Mouse (Mus musculus): ENCODE results near the gene Ugdh. TPM values are rescaled to one million over a fixed set of nuclear protein-coding genes. Genes with fewer than 3 reads are reported as not detected.
"Not testable (repeated sequence)": the region's sequence is repeated elsewhere in the genome, so short reads cannot be mapped to it uniquely, and the experiment has no call there.

Gene Ugdh
- total RNA-seq (2014; rRNA removed) (17.4 and 24.9 TPM in 2 replicates), polyA plus RNA-seq (2015; fragmentation: Nextera tagmentation; extraction: Ambion mirVana) (28.7 and 29.6 TPM in 2 replicates)

GRCm38 (mm10) chr5:65435806-65436561 is at the start of gene Ugdh:
Gene Ugdh, minus strand, starts transcription at chr5:65435949.
- Histone ChIP-seq H3K36me3 (ENCODE audit: insufficient read depth, low read length) (no peaks in the 10 kb centered on the region), H3K27me3 (ENCODE audit: insufficient read depth, low read length) (no peaks in the 10 kb centered on the region), H3K9ac (replicated peaks; ENCODE audit: low read length, poor library complexity, severe bottlenecking) (peak within 1 kb of the TSS; percentile 78), H3K27ac (ENCODE audit: low read depth, low read length) (peak within 1 kb of the TSS; percentile 82), H3K4me3 (ENCODE audit: low read depth, low read length) (peak within 1 kb of the TSS; percentile 75), H3K4me1 (ENCODE audit: insufficient read depth, low read length) (0 out of 2 replicates have a peak, but pooled peaks cover 2% of the 10 kb centered on the region), H3K9me3 (ENCODE audit: low read length) (no peaks in the 10 kb centered on the region), H3K4me2 (ENCODE audit: low read depth, low read length, poor library complexity, severe bottlenecking) (peak within 1 kb of the TSS; percentile 89)
- under 1% methylated on average over 44 of the region's 51 CpGs for WGBS
- peak; percentile 99 for DNase-seq (ENCODE audit: low spot score)
- TF ChIP-seq CTCF (IDR thresholded peaks at IDR 0.05) = no peak; the same call in 1 of the 2 replicates
- ATAC-seq (ENCODE audit: low FRiP score) = peak; percentile 97

- DNase-seq (ENCODE audit: low spot score) (no peak), ATAC-seq (ENCODE audit: low FRiP score) (no peak)
- Histone ChIP-seq H3K27me3 (ENCODE audit: insufficient read depth, low read length) (no peaks in the 10 kb centered on the region), H3K27ac (ENCODE audit: low read depth, low read length) (no peak overlapping the region), H3K4me2 (ENCODE audit: low read depth, low read length, poor library complexity, severe bottlenecking) (no peak overlapping the region), H3K4me3 (ENCODE audit: low read depth, low read length) (no peak overlapping the region), H3K9me3 (ENCODE audit: low read length) (no peaks in the 10 kb centered on the region), H3K9ac (replicated peaks; ENCODE audit: low read length, poor library complexity, severe bottlenecking) (no peak overlapping the region), H3K4me1 (ENCODE audit: insufficient read depth, low read length) (no peaks in the 10 kb centered on the region), H3K36me3 (ENCODE audit: insufficient read depth, low read length) (0 out of 2 replicates have a peak, but pooled peaks cover 2% of the 10 kb centered on the region)
- 84% methylated on average over 4 of the region's 4 CpGs for WGBS
- no peak for TF ChIP-seq CTCF (IDR thresholded peaks at IDR 0.05)
Observed at GRCm38 (mm10) chr5:65482996-65483395, 47.2 kb upstream of the Ugdh start.

GRCm38 (mm10) chr5:65480511-65480910 is 44.8 kb upstream of the Ugdh start:
- Histone ChIP-seq H3K36me3 (ENCODE audit: insufficient read depth, low read length) (0 out of 2 replicates have a peak, but pooled peaks cover 2% of the 10 kb centered on the region), H3K9ac (replicated peaks; ENCODE audit: low read length, poor library complexity, severe bottlenecking) (no peak overlapping the region), H3K27me3 (ENCODE audit: insufficient read depth, low read length) (no peaks in the 10 kb centered on the region), H3K4me2 (ENCODE audit: low read depth, low read length, poor library complexity, severe bottlenecking) (no peak overlapping the region), H3K27ac (ENCODE audit: low read depth, low read length) (no peak overlapping the region), H3K4me1 (ENCODE audit: insufficient read depth, low read length) (no peaks in the 10 kb centered on the region), H3K4me3 (ENCODE audit: low read depth, low read length) (no peak overlapping the region), H3K9me3 (ENCODE audit: low read length) (no peaks in the 10 kb centered on the region)
- no peak for ATAC-seq (ENCODE audit: low FRiP score)
- 78% methylated on average over 4 of the region's 4 CpGs for WGBS
- DNase-seq (ENCODE audit: low spot score) = no peak
- no peak for TF ChIP-seq CTCF (IDR thresholded peaks at IDR 0.05)

- Histone ChIP-seq H3K9ac (replicated peaks; ENCODE audit: low read length, poor library complexity, severe bottlenecking) (no peak overlapping the region), H3K4me1 (ENCODE audit: insufficient read depth, low read length) (no peaks in the 10 kb centered on the region), H3K9me3 (ENCODE audit: low read length) (no peaks in the 10 kb centered on the region), H3K36me3 (ENCODE audit: insufficient read depth, low read length) (0 out of 2 replicates have a peak, but pooled peaks cover 2% of the 10 kb centered on the region), H3K4me3 (ENCODE audit: low read depth, low read length) (no peak overlapping the region), H3K27ac (ENCODE audit: low read depth, low read length) (no peak overlapping the region), H3K4me2 (ENCODE audit: low read depth, low read length, poor library complexity, severe bottlenecking) (no peak overlapping the region), H3K27me3 (ENCODE audit: insufficient read depth, low read length) (no peaks in the 10 kb centered on the region)
- DNase-seq (ENCODE audit: low spot score) (no peak), ATAC-seq (ENCODE audit: low FRiP score) (no peak)
- WGBS = 89% methylated on average over 9 of the region's 9 CpGs
- no peak for TF ChIP-seq CTCF (IDR thresholded peaks at IDR 0.05)
Observed at GRCm38 (mm10) chr5:65479681-65480445, 44.1 kb upstream of the Ugdh start.

GRCm38 (mm10) chr5:65478224-65478623 is 42.5 kb upstream of the Ugdh start:
- H3K4me1 ChIP-seq (ENCODE audit: insufficient read depth, low read length) = no peaks in the 10 kb centered on the region
- no peak overlapping the region for H3K27ac ChIP-seq (ENCODE audit: low read depth, low read length)
- H3K9ac ChIP-seq (replicated peaks; ENCODE audit: low read length, poor library complexity, severe bottlenecking) = no peak overlapping the region
- no peak for ATAC-seq (ENCODE audit: low FRiP score)
- WGBS = 68% methylated on average over 4 of the region's 4 CpGs
- no peak overlapping the region for H3K4me3 ChIP-seq (ENCODE audit: low read depth, low read length)
- no peaks in the 10 kb centered on the region for H3K9me3 ChIP-seq (ENCODE audit: low read length)
- 0 out of 2 replicates have a peak, but pooled peaks cover 2% of the 10 kb centered on the region for H3K36me3 ChIP-seq (ENCODE audit: insufficient read depth, low read length)
- peak; percentile 27 for DNase-seq (ENCODE audit: low spot score)
- no peak overlapping the region for H3K4me2 ChIP-seq (ENCODE audit: low read depth, low read length, poor library complexity, severe bottlenecking)
- H3K27me3 ChIP-seq (ENCODE audit: insufficient read depth, low read length) = no peaks in the 10 kb centered on the region
- peak; percentile 57 for TF ChIP-seq CTCF (IDR thresholded peaks at IDR 0.05)

GRCm38 (mm10) chr5:65476739-65477138 is 41.0 kb upstream of the Ugdh start:
- WGBS = 95% methylated on average over 4 of the region's 4 CpGs
- not testable (repeated sequence) for H3K9ac ChIP-seq (replicated peaks; ENCODE audit: low read length, poor library complexity, severe bottlenecking); H3K27me3 ChIP-seq (ENCODE audit: insufficient read depth, low read length); DNase-seq (ENCODE audit: low spot score); H3K4me2 ChIP-seq (ENCODE audit: low read depth, low read length, poor library complexity, severe bottlenecking); H3K27ac ChIP-seq (ENCODE audit: low read depth, low read length); ATAC-seq (ENCODE audit: low FRiP score); H3K36me3 ChIP-seq (ENCODE audit: insufficient read depth, low read length); H3K9me3 ChIP-seq (ENCODE audit: low read length); H3K4me1 ChIP-seq (ENCODE audit: insufficient read depth, low read length); H3K4me3 ChIP-seq (ENCODE audit: low read depth, low read length)

Measured in midbrain, postnatal 0 days (tissue).